In genomic region chr11:90389902-90390816, GRCm38 (mm10) we compare ENCODE assay signal across 8 mouse cellular contexts. TPM values are rescaled to one million over a fixed set of nuclear protein-coding genes. Genes with fewer than 3 reads are reported as not detected.
DNase-seq lines count a peak whose midpoint lies in the region; ATAC-seq and TF ChIP-seq lines count a peak whose summit lies in the region.

No protein-coding gene starts in this region.

- TF ChIP-seq CTCF in cerebellum, adult 2 months (IDR thresholded peaks at IDR 0.05; ENCODE audit: borderline replicate concordance, insufficient read depth, low read depth, low read length), result no peak
- no peak for TF ChIP-seq CTCF in intestine, postnatal 0 days (IDR thresholded peaks at IDR 0.05; ENCODE audit: low read depth)

- H3K9ac ChIP-seq in embryonic facial prominence, embryonic 15.5 days, result peak overlapping the region; percentile 39
- H3K9ac ChIP-seq in intestine, postnatal 0 days (ENCODE audit: low read depth, low read length), result peak overlapping the region; percentile 31
- H3K9ac ChIP-seq in midbrain, embryonic 12.5 days (replicated peaks), result peak overlapping the region; percentile 41

- H3K4me1 ChIP-seq in cerebellum, adult 2 months (ENCODE audit: control insufficient read depth, insufficient read depth, low read length), result no peaks in the 10 kb centered on the region
- peaks cover 36% of the 10 kb centered on the region for H3K4me1 ChIP-seq in embryonic facial prominence, embryonic 15.5 days
- peaks cover 5% of the 10 kb centered on the region; the same call in 1 of the 2 replicates for H3K4me1 ChIP-seq in intestine, postnatal 0 days (replicated peaks; ENCODE audit: control insufficient read depth, insufficient read depth, low read length)
- H3K4me1 ChIP-seq in midbrain, embryonic 12.5 days, result peaks cover 23% of the 10 kb centered on the region

- 0 out of 2 replicates have a peak, but pooled peaks cover 4% of the 10 kb centered on the region for H3K36me3 ChIP-seq in embryonic facial prominence, embryonic 15.5 days
- no peaks in the 10 kb centered on the region for H3K36me3 ChIP-seq in intestine, postnatal 0 days (ENCODE audit: control insufficient read depth, insufficient read depth)
- no peaks in the 10 kb centered on the region for H3K36me3 ChIP-seq in midbrain, embryonic 12.5 days

- peak overlapping the region; percentile 24; the same call in 1 of the 2 replicates for H3K27ac ChIP-seq in cerebellum, adult 2 months (ENCODE audit: insufficient read depth, low read length)
- peak overlapping the region; percentile 28; the same call in 1 of the 2 replicates for H3K27ac ChIP-seq in embryonic facial prominence, embryonic 15.5 days (replicated peaks)
- H3K27ac ChIP-seq in intestine, postnatal 0 days (ENCODE audit: low read depth, low read length), result no peak overlapping the region
- H3K27ac ChIP-seq in midbrain, embryonic 12.5 days (replicated peaks), result no peak overlapping the region

- 0 out of 2 replicates have a peak, but pooled peaks have one; percentile 39 for ATAC-seq in embryonic facial prominence, embryonic 15.5 days (ENCODE audit: insufficient number of reproducible peaks, low FRiP score, low TSS enrichment, low read depth)
- ATAC-seq in intestine, postnatal 0 days, result peak; percentile 44
- peak; percentile 76 for ATAC-seq in midbrain, embryonic 12.5 days (ENCODE audit: low FRiP score, low read depth)

- peak overlapping the region; percentile 88 for H3K4me2 ChIP-seq in embryonic facial prominence, embryonic 15.5 days (replicated peaks)
- peak overlapping the region; percentile 87 for H3K4me2 ChIP-seq in intestine, postnatal 0 days (replicated peaks; ENCODE audit: low read depth)
- peak overlapping the region; percentile 90 for H3K4me2 ChIP-seq in midbrain, embryonic 12.5 days (replicated peaks)

- peak overlapping the region; percentile 69 for H3K4me3 ChIP-seq in cerebellum, adult 2 months (replicated peaks; ENCODE audit: insufficient read depth, low read depth, low read length)
- peak overlapping the region; percentile 60 for H3K4me3 ChIP-seq in embryonic facial prominence, embryonic 15.5 days (replicated peaks)
- H3K4me3 ChIP-seq in intestine, postnatal 0 days (ENCODE audit: low read depth, low read length), result peak overlapping the region; percentile 48
- H3K4me3 ChIP-seq in midbrain, embryonic 12.5 days, result peak overlapping the region; percentile 50

- no peak for TF ChIP-seq POLR2A in cerebellum, adult 2 months (IDR thresholded peaks at IDR 0.05; ENCODE audit: borderline replicate concordance, insufficient read depth, low read length)

- under 1% methylated on average over 41 of the region's 41 CpGs for WGBS in cerebellum, adult 2 months
- under 1% methylated on average over 41 of the region's 41 CpGs for WGBS in embryonic facial prominence, embryonic 15.5 days
- WGBS in intestine, postnatal 0 days, result under 1% methylated on average over 41 of the region's 41 CpGs
- 0% methylated on average over 39 of the region's 41 CpGs for WGBS in midbrain, embryonic 12.5 days

- H3K9me3 ChIP-seq in embryonic facial prominence, embryonic 15.5 days (replicated peaks), result no peaks in the 10 kb centered on the region
- H3K9me3 ChIP-seq in intestine, postnatal 0 days (ENCODE audit: control insufficient read depth), result no peaks in the 10 kb centered on the region
- no peaks in the 10 kb centered on the region for H3K9me3 ChIP-seq in midbrain, embryonic 12.5 days

- DNase-seq in cerebellum, adult 2 months, result peak; percentile 29 to 44
- DNase-seq in cerebellum, adult 8-10 months, result no peak
- DNase-seq in CD4-positive helper T cell, adult 2 months (ENCODE audit: low read depth, low spot score), result peak; percentile 25
- DNase-seq in adrenal gland, postnatal 36 days, result no peak
- no peak for DNase-seq in urinary bladder, postnatal 4 days (ENCODE audit: low spot score in 2 of 2)

- no peaks in the 10 kb centered on the region for H3K27me3 ChIP-seq in cerebellum, adult 2 months (ENCODE audit: control insufficient read depth, insufficient read depth, low read length)
- no peaks in the 10 kb centered on the region for H3K27me3 ChIP-seq in embryonic facial prominence, embryonic 15.5 days
- peaks cover 33% of the 10 kb centered on the region for H3K27me3 ChIP-seq in intestine, postnatal 0 days (replicated peaks; ENCODE audit: control insufficient read depth, insufficient read depth, low read length)
- H3K27me3 ChIP-seq in midbrain, embryonic 12.5 days, result peaks cover 63% of the 10 kb centered on the region

RNA-seq across cellular contexts. Expression of gene Hlf, which starts 0.5 kb away (rescaled TPM):
- polyA plus RNA-seq in cerebellum, adult 2 months (2012; rRNA removed), result 42.5 and 50.4 TPM in 2 replicates
- polyA plus RNA-seq in embryonic facial prominence, embryonic 15.5 days (2015; fragmentation: Nextera tagmentation; extraction: Ambion mirVana), result 10.0 and 10.4 TPM in 2 replicates
- polyA plus RNA-seq in intestine, postnatal 0 days (2015; fragmentation: Nextera tagmentation; extraction: Ambion mirVana), result 0.81 and 1.0 TPM in 2 replicates
- 4.2 and 5.3 TPM in 2 replicates for polyA plus RNA-seq in midbrain, embryonic 12.5 days (2016; fragmentation: Nextera tagmentation; extraction: Ambion mirVana)
- total RNA-seq in adrenal gland, postnatal 36 days (2021), result 10 to 100 TPM in 1 of 2 experiments, 1 to 10 TPM in 1; 10.0 to 13.7 TPM

Comparison
In these comparisons a context has a peak if more than half of its experiments do, and no peak if none do; other contexts are left out.
1. DNase-seq: peak in cerebellum, adult 2 months (2 of 2) and CD4-positive helper T cell, adult 2 months (single experiment); none in cerebellum, adult 8-10 months (single experiment), adrenal gland, postnatal 36 days (0 of 2) and urinary bladder, postnatal 4 days (0 of 2).
2. H3K27ac ChIP-seq: peak in cerebellum, adult 2 months (single experiment) and embryonic facial prominence, embryonic 15.5 days (single experiment); none in intestine, postnatal 0 days (single experiment) and midbrain, embryonic 12.5 days (single experiment).
3. Peak in every context shown above with its lines, with median percentiles within 50 percentile points of each other: H3K4me3 ChIP-seq, ATAC-seq, H3K4me2 ChIP-seq and H3K9ac ChIP-seq.